Mouse (Mus musculus) embryonic facial prominence, embryonic 14.5 days (tissue): Measurements from ENCODE around the gene Cyp27a1. TPM values are rescaled to one million over a fixed set of nuclear protein-coding genes. Genes with fewer than 3 reads are reported as not detected.

Source experiments
- ATAC-seq: fragments of 200-750 bp; cut with Nextera tagmentation; 2 replicates; pipeline ENCODE4 v1.8.0; 2017; ENCODE audit warnings: low read depth, moderate number of reproducible peaks, moderate TSS enrichment
- DNase-seq: peaks from one replicate; pipeline ENCODE4 v3.0.0-alpha.2; 2015; ENCODE audit warnings: low spot score
- H3K27ac ChIP-seq: fragments of 300-500 bp; sonication (generic); replicated peaks from 2 replicates; pipeline ENCODE4 v1.5.1; 2014; ENCODE audit warnings: low read depth, mild to moderate bottlenecking, low read length, moderate library complexity
- H3K27me3 ChIP-seq: fragments of 300-500 bp; sonication (generic); replicated peaks from 2 replicates; pipeline ENCODE4 v1.6.1; 2014; ENCODE audit warnings: low read length; ENCODE audit not compliant: control insufficient read depth, insufficient read depth
- H3K36me3 ChIP-seq: fragments of 300-500 bp; sonication (generic); 2 replicates; pipeline ENCODE4 v1.6.1; 2014; ENCODE audit warnings: low read length, mixed read lengths; ENCODE audit not compliant: control insufficient read depth, insufficient read depth
- H3K4me1 ChIP-seq: fragments of 300-500 bp; sonication (generic); 2 replicates; pipeline ENCODE4 v1.6.1; 2014; ENCODE audit warnings: antibody characterized with exemption, low read length; ENCODE audit not compliant: control insufficient read depth, insufficient read depth
- H3K4me2 ChIP-seq: fragments of 300-500 bp; sonication (generic); 2 replicates; pipeline ENCODE4 v1.6.1; 2014; ENCODE audit warnings: low read depth, mild to moderate bottlenecking, low read length, moderate library complexity, mixed read lengths
- H3K4me3 ChIP-seq: fragments of 300-500 bp; sonication (generic); 2 replicates; pipeline ENCODE4 v1.5.1; 2014; ENCODE audit warnings: low read depth, mild to moderate bottlenecking, low read length
- H3K9ac ChIP-seq: fragments of 300-500 bp; sonication (generic); 2 replicates; pipeline ENCODE4 v1.6.1; 2014; ENCODE audit warnings: low read depth, mild to moderate bottlenecking, low read length, moderate library complexity, mixed read lengths
- H3K9me3 ChIP-seq: fragments of 300-500 bp; sonication (generic); 2 replicates; pipeline ENCODE4 v1.6.1; 2016; ENCODE audit warnings: low read length; ENCODE audit not compliant: control insufficient read depth
- WGBS: fragments of 180-500 bp; shearing (Covaris S2); extraction: QIAGEN DNeasy Blood & Tissue Kit; methylation state at CpG from one replicate; pipeline ENCODE4 v1.1.7; 2014; 5-methylcytosine and 5-hydroxymethylcytosine counted together
- polyA plus RNA-seq: library from polyadenylated mRNA; unstranded; fragments of >200 nt; fragmentation: Nextera tagmentation; extraction: Ambion mirVana; gene quantifications from 2 replicates; pipeline ENCODE4 v1.2.1, GENCODE M21; 2014

Gene Cyp27a1
- polyA plus RNA-seq, 1 experiment from 2014 or later = 9.0 TPM

- Histone ChIP-seq H3K36me3 (no peaks in the 10 kb centered on the region), H3K9ac (no peak overlapping the region), H3K4me1 (peaks cover 10% of the 10 kb centered on the region), H3K4me2 (peak overlapping the region; percentile 52), H3K9me3 (no peaks in the 10 kb centered on the region), H3K4me3 (peak overlapping the region; percentile 28; the same call in 1 of the 2 replicates), H3K27ac (no peak overlapping the region), H3K27me3 (no peaks in the 10 kb centered on the region)
- WGBS = 61% methylated on average over 7 of the region's 7 CpGs
- DNase-seq (peak; percentile 68), ATAC-seq (peak; percentile 60; the same call in 1 of the 2 replicates)
These were observed 35.9 kb downstream of the Cyp27a1 start for GRCm38 (mm10) chr1:74749301-74749700.

GRCm38 (mm10) chr1:74750683-74751082 is 37.3 kb downstream of the Cyp27a1 start:
- Histone ChIP-seq H3K27me3 (no peaks in the 10 kb centered on the region), H3K4me1 (peaks cover 10% of the 10 kb centered on the region), H3K9ac (no peak overlapping the region), H3K4me3 (no peak overlapping the region), H3K4me2 (no peak overlapping the region), H3K36me3 (no peaks in the 10 kb centered on the region), H3K27ac (no peak overlapping the region), H3K9me3 (no peaks in the 10 kb centered on the region)
- DNase-seq = no peak
- no peak for ATAC-seq
- 79% methylated on average over 4 of the region's 4 CpGs for WGBS

- H3K27me3 ChIP-seq = no peaks in the 10 kb centered on the region
- DNase-seq (no peak), ATAC-seq (no peak)
- H3K9ac ChIP-seq = no peak overlapping the region
- H3K4me1 ChIP-seq = peaks cover 10% of the 10 kb centered on the region
- 73% methylated on average over 8 of the region's 8 CpGs for WGBS
- no peaks in the 10 kb centered on the region for H3K36me3 ChIP-seq
- no peak overlapping the region for H3K27ac ChIP-seq
- H3K4me3 ChIP-seq = no peak overlapping the region
- no peak overlapping the region for H3K4me2 ChIP-seq
- H3K9me3 ChIP-seq = no peaks in the 10 kb centered on the region
These were observed 38.8 kb downstream of the Cyp27a1 start for GRCm38 (mm10) chr1:74752150-74752549.

GRCm38 (mm10) chr1:74752833-74753232 is 39.5 kb downstream of the Cyp27a1 start:
- no peak overlapping the region for H3K4me3 ChIP-seq
- H3K27me3 ChIP-seq = no peaks in the 10 kb centered on the region
- DNase-seq (no peak), ATAC-seq (no peak)
- H3K9me3 ChIP-seq = no peaks in the 10 kb centered on the region
- H3K27ac ChIP-seq = no peak overlapping the region
- no peaks in the 10 kb centered on the region for H3K36me3 ChIP-seq
- 94% methylated on average over 3 of the region's 3 CpGs for WGBS
- no peak overlapping the region for H3K4me2 ChIP-seq
- H3K4me1 ChIP-seq = peaks cover 10% of the 10 kb centered on the region
- H3K9ac ChIP-seq = no peak overlapping the region

- Histone ChIP-seq H3K4me2 (no peak overlapping the region), H3K27me3 (no peaks in the 10 kb centered on the region), H3K9me3 (no peaks in the 10 kb centered on the region), H3K4me1 (peaks cover 5% of the 10 kb centered on the region), H3K9ac (no peak overlapping the region), H3K4me3 (no peak overlapping the region), H3K36me3 (no peaks in the 10 kb centered on the region), H3K27ac (no peak overlapping the region)
- no peak for ATAC-seq
- WGBS = 71% methylated on average over 8 of the region's 8 CpGs
- no peak for DNase-seq
These were observed 40.0 kb downstream of the Cyp27a1 start for GRCm38 (mm10) chr1:74753266-74753974.

GRCm38 (mm10) chr1:74754175-74754785 is 40.9 kb downstream of the Cyp27a1 start:
- Histone ChIP-seq H3K9ac (no peak overlapping the region), H3K4me3 (no peak overlapping the region), H3K27me3 (no peaks in the 10 kb centered on the region), H3K4me1 (no peaks in the 10 kb centered on the region; the same call in 1 of the 2 replicates), H3K4me2 (no peak overlapping the region), H3K9me3 (no peaks in the 10 kb centered on the region), H3K36me3 (no peaks in the 10 kb centered on the region), H3K27ac (no peak overlapping the region)
- 52% methylated on average over 5 of the region's 5 CpGs for WGBS
- ATAC-seq = peak; percentile 85
- DNase-seq = no peak

GRCm38 (mm10) chr1:74759773-74760172 is 46.4 kb downstream of the Cyp27a1 start:
- Histone ChIP-seq H3K4me1 (no peaks in the 10 kb centered on the region), H3K9ac (no peak overlapping the region), H3K27ac (no peak overlapping the region), H3K27me3 (no peaks in the 10 kb centered on the region), H3K4me3 (no peak overlapping the region), H3K36me3 (no peaks in the 10 kb centered on the region), H3K9me3 (no peaks in the 10 kb centered on the region), H3K4me2 (no peak overlapping the region)
- ATAC-seq (peak; percentile 65; the same call in 1 of the 2 replicates), DNase-seq (peak; percentile 78)
- 17% methylated on average over 4 of the region's 4 CpGs for WGBS

GRCm38 (mm10) chr1:74763081-74763480 is 49.7 kb downstream of the Cyp27a1 start:
- H3K4me2 ChIP-seq = no peak overlapping the region
- ATAC-seq (no peak), DNase-seq (peak; percentile 89)
- 0% methylated on average over 6 of the region's 6 CpGs for WGBS
- no peaks in the 10 kb centered on the region for H3K4me1 ChIP-seq
- no peak overlapping the region for H3K4me3 ChIP-seq
- H3K9me3 ChIP-seq = no peaks in the 10 kb centered on the region
- no peak overlapping the region for H3K9ac ChIP-seq
- H3K36me3 ChIP-seq = no peaks in the 10 kb centered on the region
- H3K27me3 ChIP-seq = peaks cover 3% of the 10 kb centered on the region; the same call in 1 of the 2 replicates
- H3K27ac ChIP-seq = no peak overlapping the region
